Mouse (Mus musculus) layer of hippocampus, postnatal 14 days (tissue): ENCODE measurements at regions not wholly inside any gene's neighbourhood (a gene's known extent, or its start where the extent isn't known, plus 50 kb on each side); places are given as distances from the start of the nearest gene placed in this dataset.

ENCODE experiments used
- DNase-seq, 2 experiments: peaks; one replicate each; pipeline ENCODE4 v3.0.0; 2021 to 2022; ENCODE audit warnings: low spot score in 2 of 2, mixed read lengths in 1 of 2

DNA sequence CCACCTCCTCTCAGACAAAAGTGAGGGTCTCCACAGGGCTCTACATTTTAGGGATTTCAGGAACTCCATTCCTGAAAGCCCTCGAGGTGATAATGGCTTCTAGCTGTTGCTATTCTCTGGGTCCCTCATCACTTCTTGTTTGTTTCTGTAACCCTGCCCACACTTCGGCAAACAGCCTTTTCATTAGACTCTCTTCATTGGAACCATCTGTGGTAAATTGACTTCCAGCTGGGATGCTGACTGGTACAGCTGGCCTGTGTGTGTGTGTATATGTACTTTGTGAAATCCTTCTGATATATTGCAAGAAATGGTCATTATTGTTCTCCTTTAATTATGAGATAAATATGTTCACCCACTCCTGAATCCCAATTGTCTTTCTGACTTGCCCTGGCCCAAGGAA lies 50.3 kb downstream of the Gm10192 start:
- peak in 1 of 2 experiments; percentile 16 for DNase-seq

GRCm38 (mm10) chr4:97127780-97128179 lies 55.2 kb downstream of the Gm10192 start:
- peak; percentile 17 to 58 for DNase-seq

DNA sequence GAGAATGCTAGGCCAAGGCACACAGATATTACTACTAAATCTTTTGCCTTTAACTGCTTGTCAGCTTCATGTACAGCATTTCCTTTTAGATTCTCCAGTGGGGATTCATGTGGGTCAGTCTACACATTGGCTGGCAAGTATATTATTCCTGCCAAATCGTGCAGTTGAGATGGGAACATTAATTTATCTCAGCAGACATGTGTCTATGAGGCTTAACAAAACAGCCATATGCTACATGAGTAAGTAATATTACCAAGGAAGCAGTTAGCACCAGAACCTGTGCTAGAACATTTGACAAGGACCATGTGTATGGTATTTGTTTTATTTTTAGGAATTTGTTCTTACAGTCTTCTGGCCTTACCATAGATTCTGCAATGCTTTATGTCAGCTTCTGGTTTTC lies 59.1 kb downstream of the Gm10192 start:
- DNase-seq = no peak

- no peak for DNase-seq
Observed at GRCm38 (mm10) chr4:97121952-97122351, 61.0 kb downstream of the Gm10192 start.

- DNase-seq = peak in 1 of 2 experiments; percentile 28
Observed at GRCm38 (mm10) chr4:97119459-97119858, 63.5 kb downstream of the Gm10192 start.

GRCm38 (mm10) chr4:97117016-97117415 lies 66.0 kb downstream of the Gm10192 start:
- no peak for DNase-seq

DNA sequence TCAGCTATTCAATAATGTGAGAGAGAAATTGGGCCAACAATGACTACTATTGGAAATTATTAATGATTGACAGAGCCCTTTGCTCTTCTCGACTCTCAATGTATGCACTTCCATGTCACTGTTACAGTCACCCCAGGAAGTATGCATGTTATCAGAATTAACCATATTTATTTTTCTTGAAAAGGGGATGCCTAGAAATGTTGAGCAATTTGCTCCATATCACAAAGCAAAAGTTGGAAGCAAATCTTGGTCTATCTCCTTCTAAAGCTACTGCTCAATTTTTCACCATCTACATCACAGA lies 80.3 kb downstream of the Gm10192 start:
- DNase-seq = no peak

DNA sequence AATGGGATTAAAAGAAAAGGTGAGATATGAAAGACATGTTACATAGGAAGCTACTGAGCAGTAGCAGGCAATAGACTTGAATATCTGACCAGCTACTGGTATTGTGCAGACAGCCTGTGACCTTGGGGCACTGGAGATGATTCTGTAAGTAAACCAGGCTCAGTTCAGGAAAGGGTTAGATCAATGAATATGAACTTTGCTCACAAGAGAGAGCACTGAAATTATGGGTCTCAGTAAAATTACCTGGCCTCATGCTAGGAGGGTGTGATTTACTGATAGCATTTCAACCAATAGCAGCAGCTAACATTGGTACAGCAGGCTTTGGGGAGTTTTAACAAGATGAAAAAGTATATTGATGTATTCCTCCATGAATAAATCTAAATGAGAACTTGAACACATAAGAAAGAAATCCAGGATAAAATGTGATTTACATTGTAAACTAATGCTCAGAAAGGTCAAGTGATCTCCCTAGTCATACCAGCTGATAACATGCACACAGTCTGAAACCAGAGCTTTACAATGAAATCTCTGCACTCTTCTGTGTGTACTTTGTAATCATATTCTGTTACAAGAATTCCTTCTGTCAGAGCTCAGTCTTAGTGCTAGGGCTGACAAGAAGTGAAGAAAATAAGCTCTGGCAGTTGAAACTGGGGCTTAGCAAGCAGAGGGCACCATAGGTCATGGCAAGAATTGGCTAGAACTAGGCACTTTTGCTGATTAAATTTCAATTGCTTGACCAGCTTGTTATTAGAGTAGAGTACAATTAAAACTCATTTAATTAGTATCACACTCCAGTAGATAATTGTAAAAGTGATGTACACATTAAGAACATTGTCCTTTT lies 80.8 kb downstream of the Gm10192 start:
- no peak for DNase-seq

DNA sequence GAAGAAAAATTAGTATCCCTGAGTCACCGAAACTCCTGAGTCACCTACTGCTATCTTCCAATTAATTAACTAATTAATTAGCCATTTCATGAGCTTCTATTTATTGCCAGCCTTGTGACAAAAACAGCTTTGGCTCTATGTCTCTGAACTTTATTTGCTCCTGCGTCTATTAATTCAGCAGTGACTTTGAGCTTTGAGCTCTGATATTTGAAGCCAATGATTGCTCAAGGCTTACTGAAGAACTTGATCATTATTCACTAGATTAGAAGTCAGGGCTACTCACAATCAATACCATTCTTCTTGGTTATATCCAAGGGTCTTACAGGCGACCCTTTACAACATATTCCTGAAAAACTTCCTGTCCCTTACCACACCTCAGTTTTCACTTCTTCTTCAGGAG lies 83.2 kb downstream of the Gm10192 start:
- DNase-seq = no peak

DNA sequence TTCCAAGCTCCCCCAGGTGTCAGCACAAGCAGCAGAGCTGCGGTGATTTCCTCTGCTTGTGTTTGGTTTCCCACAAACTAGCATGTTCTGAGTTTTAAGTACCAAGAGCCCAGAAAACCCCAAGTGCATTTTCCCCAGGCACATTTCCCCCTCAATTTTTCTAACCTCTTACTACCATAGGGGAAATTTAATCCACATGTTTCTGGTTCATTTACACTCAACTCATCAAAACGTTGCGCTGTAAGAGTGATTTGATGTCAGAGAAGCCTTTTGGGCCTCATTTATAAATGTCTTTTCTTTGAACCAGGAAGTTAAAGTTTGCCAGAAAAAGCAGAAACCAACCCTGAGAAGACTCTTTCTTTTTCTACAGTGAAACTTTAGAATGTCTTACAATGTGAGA lies 89.4 kb downstream of the Gm10192 start:
- DNase-seq = no peak

GRCm38 (mm10) chr4:97050735-97051134 lies 132.2 kb downstream of the Gm10192 start:
- DNase-seq = no peak

- DNase-seq = no peak
Observed at GRCm38 (mm10) chr4:97049045-97049674, 133.8 kb downstream of the Gm10192 start.

DNA sequence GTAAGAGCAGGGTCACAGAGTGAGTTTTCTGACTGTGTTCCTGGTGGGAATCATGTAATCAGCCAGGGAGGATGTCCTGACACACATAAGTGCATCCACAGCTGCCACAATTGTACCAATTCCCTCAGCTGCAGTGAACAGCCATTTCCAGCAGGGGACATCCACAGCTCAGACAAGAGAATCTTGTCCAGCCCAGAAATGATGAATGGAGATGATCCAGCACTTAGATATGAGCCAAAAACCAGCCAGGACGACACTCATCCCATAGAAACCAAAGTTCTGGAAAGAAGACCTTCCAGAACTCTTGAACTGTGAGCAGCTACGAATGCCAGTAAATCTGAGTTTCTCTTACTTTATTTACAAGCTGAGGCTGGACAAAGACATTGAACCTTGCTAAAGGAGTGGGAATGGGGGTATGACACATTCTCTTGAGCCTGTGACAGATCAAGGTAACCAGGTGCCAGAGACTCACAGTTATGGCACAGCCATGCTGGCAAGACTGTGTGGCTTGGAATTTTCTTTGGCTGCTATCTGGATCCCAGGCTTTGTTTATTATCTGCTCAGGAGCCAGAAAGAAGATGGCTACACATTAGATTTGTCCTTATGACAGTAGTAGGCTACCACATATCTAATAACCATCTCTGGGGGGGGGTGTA lies 145.1 kb downstream of the Gm10192 start:
- DNase-seq = peak; percentile 46 to 74

- no peak for DNase-seq
Observed at GRCm38 (mm10) chr4:97028938-97029337, 154.0 kb downstream of the Gm10192 start.

GRCm38 (mm10) chr4:97025446-97026040 lies 157.4 kb downstream of the Gm10192 start:
- no peak for DNase-seq

GRCm38 (mm10) chr4:97001321-97001720 lies 181.6 kb downstream of the Gm10192 start:
- DNase-seq = no peak

DNA sequence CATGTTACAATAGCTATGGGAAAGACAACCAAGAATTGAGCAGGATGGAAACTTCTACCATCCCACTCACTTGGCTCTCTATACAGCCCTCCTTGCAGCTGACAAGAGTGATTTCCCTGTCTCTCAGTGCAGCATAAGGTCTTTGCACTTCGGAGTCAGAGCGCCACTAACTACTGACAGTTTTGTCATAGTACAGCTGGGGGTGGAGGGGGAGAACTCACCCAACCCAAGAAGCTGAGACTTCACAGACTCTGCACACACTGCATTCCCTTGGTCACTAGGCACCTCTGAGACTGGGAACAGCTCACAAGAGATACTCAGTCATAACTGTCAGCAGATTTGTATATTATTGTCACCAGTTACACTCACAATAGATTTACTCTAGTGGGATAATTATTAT lies 195.3 kb upstream of the Gm12695 start:
- DNase-seq = no peak

DNA sequence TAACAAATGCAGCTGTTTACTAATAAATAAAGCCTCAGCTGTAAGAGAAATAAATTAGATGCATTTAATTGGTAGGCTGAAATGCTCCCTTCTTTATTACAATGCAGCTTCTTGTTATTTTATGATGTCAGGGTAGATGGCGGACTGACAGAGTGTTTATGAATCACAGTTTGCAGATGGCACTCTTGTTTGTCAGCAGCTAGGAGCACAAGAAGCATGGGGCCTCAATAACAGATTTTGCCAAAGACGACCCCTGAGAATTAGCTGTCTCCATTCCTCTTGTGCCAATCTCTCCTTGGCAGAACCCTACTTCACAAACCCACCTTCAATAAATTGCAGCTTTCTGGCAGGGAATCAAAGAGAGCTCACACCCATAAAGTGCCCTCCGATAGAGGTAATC lies 194.9 kb upstream of the Gm12695 start:
- DNase-seq = no peak

DNA sequence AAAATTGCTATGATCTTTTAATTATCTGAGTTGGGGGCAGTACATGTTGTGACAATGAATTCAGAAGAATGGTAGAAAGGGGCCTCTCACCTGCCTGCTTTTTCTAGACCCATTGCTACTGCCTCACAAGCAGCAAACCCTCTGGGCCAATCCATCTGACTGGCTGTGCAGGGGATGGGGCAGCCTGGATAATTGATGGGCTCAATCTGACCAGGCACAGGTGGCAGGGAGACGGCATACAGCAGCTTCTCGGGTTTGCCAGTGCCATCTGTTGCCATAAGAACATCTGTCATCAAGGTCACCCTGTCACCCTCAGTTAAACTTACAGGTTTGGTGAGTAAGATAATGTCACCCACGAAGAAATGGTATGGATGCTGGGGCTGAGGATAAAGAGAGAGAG lies 189.9 kb upstream of the Gm12695 start:
- DNase-seq = no peak

DNA sequence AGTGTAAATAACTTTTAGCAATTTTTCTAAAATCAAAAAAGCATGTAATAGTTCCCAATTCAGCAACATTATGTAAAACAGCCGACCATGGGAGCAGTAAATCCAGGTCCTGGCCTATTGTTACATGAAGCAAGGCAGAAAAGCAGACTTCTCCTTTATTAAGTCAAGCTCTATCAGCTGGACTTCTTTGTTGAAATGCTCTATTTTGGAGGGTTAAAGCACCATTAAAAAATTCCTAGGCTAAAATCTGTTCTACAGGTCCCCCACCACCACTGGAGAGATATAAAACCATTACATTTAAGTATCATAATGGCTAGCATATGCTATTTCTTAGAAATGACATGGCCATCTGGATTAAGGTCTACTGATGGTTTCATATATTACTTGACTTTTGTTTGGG lies 188.8 kb upstream of the Gm12695 start:
- no peak for DNase-seq

DNA sequence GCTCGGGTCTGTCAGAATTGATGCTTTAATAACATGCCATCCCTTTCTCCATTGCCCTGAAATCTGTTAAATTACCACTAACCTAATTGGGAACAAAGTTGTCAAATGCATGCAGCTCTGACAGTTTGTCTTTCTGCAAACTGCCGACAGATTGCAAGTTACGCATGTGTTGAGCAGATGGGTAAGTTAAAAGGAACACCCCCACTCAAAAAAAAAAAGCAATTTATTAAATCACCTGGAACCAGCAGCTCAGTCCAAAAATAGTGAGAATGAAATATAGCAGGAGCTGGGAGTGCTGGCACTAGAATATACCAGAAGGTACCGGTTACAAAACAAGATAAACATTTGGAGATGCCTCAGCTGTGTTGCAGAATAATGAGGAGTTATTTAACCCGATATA lies 184.2 kb upstream of the Gm12695 start:
- peak; percentile 29 to 87 for DNase-seq

GRCm38 (mm10) chr4:96968545-96969164 lies 183.7 kb upstream of the Gm12695 start:
- DNase-seq = peak in 1 of 2 experiments; percentile 61
